Mouse (Mus musculus) urinary bladder, postnatal 10 days (tissue): Measurements from ENCODE around the gene Prss35.

Experiments
- DNase-seq: peaks from one replicate; pipeline ENCODE4 v3.0.0; 2022; ENCODE audit warnings: low spot score

The Prss35 gene

DNA sequence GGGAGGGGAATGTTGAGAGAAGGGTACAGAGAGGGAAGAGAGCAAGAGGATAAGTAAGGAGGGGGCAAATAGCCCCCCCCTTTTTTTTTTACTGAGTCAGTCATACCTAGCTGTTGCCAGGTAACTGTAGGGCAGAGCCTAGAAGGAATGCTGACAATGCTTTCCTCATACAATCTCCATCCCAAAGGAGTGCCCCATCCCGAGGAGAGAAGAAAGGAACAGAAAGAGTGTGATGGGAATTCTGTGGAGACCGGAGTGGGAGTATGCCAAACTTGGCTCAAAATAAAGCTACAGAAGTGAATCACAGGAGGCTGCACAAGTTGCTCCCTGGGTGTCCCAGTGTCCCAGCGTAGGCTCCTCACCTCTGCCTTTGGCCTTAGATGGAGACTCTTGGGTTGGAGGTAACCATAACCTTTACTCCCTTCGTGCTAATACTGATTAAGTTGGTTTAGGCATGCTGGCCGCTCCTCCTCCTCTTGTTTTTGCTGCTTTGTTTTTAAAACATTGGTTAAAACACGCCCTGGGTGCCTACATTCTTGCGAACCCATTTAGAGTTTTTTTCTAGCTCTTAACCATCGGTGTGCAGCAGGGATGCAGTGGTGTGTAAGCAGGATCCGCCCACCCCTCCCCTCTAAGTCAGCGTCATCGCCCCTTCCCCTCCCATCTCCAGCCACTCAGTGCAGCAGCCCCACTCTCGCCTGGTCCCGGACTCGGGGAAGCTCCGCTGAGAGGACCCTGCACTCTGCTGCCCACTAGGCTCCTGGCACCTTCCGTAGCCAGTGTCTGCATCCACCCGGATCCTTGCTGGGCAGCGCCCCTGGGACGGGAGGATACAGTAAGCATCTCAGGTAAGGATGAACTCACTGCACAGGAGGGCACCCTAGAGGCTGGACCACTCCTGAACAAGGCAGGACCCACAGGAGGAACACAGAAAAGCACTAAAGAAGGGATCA, at the start of gene Prss35:
Gene Prss35, plus strand, starts transcription at position 691 of the 953 bp plus-strand sequence.
- DNase-seq: no peak

DNA sequence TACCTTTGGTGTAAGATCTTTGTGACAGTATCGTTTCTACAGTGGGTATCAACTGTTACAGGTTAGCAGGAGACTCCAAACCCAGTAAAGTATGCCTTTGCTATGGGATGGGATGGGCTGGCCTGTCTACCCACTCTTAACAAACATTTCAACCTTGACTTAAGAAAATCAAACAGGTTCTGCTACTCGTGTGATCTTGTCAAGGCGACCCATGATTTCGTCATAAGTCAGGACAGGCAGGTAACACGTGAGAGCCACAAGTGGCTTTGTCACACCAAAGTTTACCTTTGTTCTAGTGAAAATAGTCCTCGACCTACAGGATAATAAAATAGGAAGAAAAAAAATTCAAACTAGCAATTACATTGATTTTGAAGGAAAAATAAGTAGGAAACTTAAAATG, 49.5 kb upstream of the Prss35 start:
- DNase-seq: no peak

DNA sequence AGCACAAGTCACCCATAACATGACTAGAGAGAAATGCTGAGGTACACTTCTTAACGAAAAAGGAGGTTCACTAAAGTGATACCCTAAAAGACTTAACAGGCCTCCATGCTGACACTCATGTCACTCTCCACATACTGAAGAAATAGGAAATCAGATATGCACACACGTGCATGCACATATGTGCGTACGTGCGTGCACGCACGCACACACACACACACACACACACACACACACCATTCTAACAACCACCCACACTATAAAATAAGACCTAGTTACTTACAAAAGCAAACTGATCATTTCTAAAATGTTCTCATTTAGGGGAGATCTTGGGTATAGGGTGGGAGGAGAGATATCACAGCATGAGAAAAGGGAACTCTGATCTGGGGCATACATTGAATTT, 48.8 kb upstream of the Prss35 start:
- DNase-seq: no peak

DNA sequence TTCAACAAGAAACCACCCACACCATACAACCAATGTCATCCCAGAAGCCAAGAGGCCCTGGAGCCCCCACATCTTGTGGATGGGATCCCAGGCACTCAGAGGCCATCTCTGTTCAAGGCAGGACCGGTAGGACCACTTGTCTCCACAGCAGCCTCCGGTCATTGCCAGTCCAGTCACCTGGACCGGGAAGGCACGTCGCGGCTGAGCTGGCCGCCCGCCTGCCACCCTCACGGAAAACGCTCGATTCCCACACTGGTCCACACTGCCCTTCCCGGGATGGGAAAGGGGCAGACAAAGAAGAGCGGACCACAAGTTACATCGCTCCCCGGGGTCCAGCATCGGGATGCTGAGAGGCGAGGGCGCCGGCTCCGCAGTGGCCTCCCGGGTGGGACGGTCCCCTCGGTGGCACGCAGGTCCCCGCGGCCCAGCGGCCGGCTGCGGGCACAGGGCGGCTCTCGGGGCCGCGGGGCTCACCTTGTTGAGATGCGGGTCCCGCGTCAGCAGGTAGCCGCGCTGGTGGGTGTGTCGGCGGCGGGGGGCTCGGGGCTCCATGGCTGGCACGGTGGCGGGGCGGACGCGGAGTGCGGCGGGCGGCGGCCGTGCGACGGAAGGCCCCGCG, 48.1 kb upstream of the Prss35 start:
- no peak for DNase-seq

DNA sequence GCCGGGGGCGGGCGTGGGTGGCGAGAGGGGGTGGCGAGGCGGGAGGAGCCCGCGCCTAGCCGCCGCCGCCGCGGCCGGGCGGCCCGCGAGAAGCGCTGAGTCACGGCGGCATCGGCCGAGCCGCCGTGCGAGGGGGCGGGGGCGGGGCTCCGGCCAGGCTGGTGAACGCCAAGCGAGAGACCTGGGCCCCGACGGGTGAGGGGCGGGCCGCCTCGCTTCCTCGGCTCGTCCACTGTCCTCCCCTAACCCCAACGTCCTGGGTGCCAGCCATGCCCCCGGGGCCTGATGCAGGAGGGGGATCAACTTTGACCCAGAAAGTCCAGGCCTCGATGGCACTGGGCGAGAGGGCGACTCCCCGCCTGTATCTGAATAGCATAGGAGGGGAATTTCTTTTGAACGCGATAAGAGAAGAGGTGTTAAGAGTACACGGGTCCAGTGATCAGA, 47.6 kb upstream of the Prss35 start, which contains the start of gene Me1:
Gene Me1, minus strand, starts transcription at position 136 of the 444 bp plus-strand sequence.
- DNase-seq: no peak

DNA sequence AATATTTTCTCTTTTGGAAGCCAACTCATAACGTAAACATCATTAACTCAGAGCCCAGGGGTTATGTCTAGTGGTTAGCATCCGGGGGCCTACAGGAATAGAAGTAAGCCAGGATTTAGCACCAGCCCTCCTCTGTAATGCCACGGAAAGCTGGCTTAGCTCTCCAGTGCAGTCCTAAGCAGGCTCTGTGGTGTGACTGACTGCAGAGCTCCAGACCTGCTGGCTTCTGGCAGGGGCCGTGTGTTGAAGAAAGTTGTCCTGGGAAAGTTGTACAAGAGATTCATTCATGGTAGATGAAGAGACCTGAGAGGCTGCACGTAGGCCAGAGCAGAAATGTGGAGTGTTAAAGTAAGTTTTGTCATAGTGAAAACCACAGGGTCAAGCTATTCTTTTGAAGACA, 42.2 kb upstream of the Prss35 start:
- no peak for DNase-seq

DNA sequence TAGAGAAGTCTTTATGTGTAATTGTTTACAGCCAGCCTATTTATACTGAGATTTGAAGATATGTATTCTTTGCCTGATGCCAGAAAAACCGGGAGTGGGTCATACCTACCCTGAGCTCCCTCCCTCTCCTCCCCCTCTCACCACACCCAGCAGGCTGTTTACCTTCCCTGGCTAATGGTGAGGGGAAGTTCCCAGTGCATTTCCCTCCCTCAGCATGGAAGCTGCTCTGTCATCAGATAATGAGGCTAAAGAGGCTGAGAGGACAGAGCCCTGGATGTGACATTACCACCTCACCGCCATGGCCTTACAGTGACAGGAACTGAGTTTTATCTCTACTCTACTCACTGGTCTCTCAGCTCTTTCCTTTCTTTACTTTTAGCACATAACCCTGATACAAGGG, 41.6 kb upstream of the Prss35 start:
- no peak for DNase-seq

DNA sequence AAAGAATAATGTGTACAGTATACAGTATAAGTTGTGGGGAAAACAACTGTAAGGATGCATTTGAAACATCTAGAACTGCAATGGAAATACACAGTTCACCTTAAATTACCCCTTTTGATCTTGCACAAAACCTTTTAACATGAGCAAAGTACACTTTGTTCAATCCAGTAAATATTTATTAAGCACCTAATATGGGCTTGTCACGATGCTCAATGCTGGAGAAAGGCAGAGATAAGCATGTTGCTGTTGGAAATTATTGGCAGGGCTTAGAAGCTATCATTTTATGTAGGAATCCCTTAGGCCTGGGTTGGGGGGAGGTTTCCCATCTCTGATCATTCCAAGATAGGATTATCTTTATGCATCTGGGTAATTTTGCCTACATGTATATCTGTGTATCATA, 36.0 kb upstream of the Prss35 start:
- no peak for DNase-seq

DNA sequence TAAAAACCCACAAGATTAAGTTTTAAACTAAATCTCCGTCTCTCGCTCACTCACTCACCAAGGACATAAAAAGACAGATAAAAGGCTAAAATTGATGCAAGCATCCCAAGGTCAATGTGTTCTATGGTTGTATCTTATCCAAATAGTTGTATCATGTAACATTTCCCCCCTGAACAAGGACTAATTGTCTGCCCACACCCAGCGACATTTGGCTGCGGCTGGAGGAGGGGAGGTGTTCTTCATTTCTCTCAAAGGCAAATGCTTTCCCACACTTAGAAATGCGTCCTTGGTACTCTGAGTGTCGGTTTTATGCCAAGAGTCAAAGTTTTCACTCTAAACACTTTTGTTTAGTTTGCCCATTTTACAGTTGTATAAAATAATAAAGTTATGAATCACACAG, 34.5 kb upstream of the Prss35 start:
- no peak for DNase-seq

DNA sequence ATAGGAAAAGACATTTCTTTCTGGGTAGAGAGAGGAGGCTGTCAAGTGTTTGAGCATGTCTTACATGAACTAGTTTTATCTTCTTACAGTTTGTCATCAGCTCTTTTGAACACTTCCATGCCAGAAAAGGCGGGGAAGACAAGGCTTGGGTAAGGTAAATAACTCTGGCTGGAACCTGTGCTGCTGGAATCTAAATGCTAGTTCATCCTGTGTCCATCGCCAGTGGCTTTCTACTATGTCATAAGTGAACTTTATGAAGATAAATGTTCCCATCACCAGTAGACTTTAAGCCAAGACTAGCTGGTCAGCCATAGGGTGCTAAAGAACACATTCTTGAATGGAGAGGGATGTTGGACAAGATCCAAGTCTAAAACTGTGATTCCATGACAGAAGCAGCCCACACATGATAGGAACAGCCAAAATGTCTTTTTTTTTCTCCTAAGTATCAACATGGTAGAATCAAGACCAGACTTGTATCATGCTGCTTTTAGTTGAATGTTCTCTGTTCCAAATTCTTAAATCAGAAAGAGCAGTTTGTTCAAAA, 33.3 kb upstream of the Prss35 start:
- DNase-seq: no peak

DNA sequence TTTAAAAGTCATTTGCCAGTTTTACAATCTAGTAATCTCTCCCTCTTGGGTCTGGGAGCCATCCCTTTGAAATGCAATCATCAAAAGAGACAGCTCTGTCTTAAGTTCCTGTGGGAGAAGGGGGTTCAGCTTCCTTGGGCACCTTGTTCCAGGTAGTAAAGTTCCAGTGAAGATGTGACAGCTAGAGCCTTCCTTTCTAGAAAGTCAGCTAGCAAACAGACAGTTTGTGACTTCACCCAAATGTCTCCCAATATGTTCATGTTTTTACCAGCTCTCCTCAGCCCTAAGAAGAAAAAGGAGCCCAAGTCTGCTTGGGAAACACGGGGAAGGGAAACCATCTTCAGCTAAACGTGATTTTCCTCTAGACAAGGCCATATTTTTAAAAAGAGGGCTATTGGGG, 30.8 kb upstream of the Prss35 start:
- no peak for DNase-seq

DNA sequence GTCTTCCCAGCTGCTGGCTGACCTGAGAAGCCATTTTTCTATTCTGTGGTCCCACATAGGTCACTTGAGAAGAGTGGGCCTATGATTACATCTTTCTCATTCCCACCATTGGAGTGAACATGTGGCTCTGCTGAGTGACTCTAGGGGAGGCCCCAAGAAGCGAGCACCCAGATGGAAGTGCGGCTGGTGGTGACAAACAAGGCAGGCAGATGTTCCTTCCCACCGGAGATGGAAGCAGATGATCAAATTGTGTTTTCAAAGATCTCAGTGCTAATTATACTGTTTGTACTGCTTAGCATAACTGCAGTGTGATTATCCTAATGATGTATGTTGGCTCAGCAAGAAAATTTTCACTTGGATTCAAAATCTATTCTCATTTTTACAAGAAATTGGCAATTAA, 29.4 kb upstream of the Prss35 start:
- DNase-seq: no peak

DNA sequence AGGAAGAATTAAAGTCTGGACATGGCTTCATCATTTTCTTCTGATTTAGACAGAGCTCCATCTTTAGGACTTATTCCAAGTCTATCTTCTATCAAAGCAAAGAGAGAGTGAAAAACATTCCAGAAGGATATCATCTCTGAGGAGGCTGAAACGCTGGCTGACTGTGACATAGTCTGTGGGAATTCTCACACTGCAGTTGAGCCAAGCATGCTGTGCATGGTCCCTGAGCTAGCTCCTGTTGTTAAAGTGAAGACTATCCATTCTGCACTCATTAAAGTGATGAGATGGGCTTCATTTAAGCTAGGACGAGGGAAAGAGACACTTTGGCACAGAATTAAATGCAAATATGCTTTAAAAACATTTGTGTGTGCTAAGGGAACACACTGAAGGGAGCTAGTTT, 26.9 kb upstream of the Prss35 start:
- no peak for DNase-seq

DNA sequence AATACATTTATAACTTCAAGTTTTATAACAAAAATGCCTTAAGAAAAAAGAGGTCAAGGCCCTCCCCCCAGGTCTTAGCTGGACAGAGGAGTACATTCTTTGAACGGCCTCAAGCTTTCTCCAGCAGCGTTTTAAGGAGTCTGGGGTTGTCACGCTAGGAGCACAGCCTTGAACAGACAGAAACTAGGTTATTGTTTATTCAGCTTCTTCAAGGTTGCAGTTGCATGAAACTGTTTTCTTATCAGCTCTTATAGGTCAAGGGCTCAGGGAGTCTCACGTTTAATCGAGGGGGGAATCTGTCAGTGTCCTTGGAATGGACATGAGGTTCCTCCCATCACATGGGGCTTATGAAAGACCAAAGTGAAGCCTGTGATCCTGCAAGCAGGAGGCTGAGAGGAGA, 26.3 kb upstream of the Prss35 start:
- DNase-seq: no peak

DNA sequence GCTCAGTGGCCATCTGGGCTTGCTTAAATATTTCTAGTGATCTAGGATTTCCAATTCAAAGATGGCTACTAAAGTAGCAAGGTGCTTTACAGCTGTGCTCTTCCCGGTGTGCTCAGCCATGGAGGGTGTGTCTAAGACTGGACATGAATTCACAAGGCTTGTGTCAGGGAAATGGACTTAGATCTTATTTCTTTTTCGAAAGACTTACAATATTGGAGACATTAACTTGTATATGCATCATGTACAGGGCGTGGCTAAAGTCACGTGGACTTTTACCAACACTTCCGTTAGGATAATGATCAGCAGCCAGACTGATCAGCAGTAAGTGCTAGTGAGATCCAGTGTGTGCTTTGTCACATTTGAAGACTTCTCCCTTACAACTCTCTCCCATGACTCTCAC, 23.2 kb upstream of the Prss35 start:
- no peak for DNase-seq

DNA sequence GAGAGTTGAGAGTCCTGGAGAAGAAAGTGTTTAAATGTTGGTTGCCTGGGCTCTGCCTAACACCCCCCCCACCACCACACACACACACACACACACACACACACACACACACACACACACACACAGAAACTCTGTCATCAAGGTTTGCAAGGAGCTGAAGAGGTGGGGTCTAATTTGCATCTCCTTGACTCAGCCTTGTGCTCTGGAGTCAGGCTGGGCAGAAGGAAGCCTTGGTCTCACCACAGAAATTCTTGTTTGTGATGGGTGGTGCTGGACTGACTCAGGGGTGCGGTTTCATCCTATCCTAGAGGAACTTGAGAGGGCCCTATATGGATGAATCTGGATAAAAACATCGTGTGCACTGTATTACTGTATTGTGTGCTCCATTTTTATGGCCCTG, 22.7 kb upstream of the Prss35 start:
- no peak for DNase-seq

DNA sequence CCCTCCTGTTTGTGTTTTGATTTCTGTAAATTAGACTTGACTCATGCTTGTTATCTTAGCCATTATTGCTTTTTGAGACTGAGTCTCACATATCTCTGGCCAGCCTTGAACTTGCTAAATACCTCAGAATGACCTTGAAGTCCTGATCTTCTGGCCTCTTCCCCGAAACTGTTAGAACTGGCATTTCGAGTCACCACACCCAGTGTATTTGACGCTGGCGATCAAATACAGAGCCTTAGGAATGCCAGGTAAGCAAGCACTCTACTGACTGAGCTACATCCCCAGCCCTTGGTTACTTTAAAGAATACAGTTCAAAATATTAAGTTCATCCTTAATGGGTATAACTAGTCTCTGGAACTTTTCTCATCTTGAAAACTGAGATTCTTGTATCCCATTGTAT, 18.4 kb upstream of the Prss35 start:
- no peak for DNase-seq

DNA sequence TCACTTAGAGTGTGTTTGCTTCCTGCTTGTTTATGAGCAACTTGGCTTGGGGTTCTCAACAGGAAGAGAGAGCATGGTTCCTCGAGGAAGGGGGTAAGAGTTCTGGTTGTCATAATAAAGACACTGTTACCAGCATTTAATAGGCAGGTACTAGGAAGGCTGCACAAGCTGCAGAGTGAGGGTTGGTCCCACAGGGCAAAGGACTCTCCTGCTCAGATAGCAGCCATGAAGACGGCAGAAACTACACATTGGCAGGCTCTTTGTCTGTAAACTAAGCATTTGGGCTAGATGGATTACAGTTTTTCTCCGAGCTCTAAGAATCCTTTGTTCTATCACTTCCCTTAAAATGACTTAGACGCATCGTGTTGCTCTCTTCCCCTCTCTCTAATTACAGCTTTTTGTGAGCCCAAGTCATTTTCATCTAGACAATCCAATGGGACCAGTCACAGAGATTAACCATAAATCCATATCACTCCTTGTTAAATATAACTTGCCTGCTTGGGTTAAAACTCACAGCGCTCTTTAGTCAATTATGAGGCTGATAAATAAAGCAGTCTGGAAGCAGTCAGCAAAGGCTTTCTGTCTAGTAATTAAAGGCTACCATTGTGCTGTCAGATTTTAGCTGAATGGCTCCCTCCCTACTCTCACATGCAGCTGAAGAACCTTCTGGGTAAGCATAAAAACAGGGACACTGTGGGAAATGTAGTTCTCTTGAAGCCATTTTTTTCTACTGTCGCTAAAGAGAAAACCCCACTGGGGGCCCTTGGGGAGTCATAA, 17.7 kb upstream of the Prss35 start:
- DNase-seq: no peak

DNA sequence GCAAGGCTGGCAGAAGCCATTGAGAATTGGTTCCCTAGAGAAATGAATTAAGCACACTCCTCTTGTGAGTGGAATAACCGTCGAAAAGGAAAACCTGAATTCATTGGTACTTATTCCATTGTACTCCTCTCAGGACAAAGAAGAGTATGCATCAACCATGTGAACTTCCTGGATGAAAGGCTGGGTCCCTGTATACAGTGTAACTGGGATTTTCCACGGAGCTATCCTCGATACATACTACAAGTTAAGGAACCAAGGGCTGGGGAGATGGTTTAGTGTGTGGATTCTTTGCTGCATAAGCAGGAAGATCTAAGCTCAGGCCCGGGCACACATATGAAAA, 17.1 kb upstream of the Prss35 start:
- no peak for DNase-seq

DNA sequence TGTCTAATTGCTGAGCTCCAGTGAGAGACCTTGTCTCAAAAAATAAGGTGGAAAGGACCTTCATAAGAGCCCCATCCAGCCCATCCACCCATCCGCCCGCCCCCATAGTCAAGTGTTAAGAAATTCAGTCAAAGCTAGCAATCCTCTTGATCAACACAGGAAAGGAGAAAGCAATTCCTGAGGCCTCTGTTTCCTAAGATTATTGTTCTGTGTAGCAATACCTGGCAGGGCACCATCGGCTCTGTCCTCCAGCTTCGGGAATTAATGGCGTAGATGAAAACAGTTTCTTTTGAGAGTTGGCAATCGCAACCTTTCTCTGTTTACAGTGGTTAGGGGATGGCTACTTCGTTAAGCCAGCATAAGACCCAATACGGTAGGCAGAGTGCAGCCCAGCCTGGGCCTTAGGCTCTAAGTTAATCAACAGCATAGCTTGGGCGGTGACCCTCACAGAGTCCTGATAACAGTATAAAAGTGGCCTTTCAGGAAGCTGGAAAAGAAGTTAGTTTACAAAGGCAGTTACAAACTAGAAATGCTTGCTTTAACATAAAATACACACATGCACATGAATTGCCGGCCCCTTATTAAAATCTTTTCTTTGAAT, 15.1 kb upstream of the Prss35 start:
- DNase-seq: no peak

DNA sequence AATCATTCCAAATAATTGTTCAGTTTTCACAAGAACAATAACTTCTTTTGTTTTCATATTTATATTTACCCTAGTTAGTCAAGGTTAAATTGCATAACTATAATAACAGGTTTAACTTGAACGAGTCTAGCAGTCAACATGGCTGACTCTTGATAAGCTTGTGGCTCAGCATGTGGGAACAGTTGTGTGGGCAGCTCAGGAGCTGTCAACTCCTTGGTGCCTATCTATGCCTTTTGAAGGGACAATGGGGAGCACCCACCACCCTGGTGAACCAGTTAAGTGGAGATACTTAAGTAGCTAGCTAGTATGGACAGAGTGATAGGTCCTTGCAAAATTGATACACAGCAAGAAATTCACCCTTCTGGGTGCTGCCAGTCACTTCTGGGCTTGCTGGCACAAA, 14.4 kb upstream of the Prss35 start:
- DNase-seq: no peak

DNA sequence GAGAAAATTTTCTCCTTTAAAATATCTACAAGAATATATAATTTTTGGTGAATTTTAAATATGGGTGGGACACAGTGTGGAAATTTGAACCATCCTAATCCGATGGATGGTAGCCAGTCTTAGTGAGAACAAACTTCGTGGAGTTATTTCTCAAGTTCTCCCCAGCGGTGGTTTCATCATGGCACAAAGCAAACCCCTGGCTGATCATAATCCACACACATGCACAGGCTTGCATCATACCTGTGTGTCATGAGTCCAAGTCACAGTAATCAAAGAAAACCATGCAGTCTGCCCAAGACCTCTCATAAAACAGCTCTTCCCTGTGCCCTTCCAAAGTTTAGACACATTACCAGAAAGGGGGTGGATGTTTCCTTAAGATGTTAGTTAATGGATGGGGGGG, 13.6 kb upstream of the Prss35 start:
- no peak for DNase-seq
